Mouse (Mus musculus): ENCODE results near the gene Lamp1.

Gene Lamp1

DNA sequence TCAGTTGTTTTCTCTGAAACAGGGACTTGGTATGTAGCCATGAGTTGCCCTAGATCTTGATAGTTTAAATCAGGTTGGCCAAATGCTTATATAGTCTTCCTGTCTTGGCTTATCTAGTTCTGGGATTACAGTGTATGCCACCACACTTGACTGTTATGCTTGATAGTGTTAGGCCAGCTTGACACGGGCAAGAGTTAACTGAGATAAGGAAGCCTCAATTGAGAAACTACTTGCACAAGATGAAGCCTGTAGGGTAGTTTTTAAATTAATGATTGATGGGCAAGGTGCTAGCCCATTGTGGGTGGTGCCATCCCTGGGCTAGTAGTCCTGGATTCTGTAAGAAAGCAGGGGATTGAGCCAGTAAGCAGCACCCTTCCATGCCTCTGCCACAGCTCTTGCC lies 4.6 kb downstream of the Lamp1 start:
- no peak for DNase-seq (ENCODE audit: low read depth)

DNA sequence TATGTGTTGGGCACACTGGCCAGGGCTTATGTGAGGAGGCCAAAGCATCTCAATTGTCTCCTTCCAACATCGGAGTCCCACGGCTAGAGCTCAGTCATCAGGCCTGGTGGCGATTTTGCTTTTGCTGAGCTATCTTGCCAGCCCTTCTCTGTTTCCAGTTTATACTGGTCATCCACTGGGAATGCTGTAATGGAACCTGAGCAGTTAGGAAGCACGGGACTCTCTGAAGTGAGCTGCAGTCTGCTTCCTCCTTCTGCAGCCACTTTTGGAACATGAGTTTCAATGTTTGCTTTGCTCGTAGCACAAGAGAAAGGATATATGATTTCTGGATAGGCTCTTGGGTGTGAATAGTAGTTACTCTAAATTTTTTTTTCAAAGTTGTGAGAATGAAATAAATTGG lies 5.4 kb downstream of the Lamp1 start:
- no peak for DNase-seq (ENCODE audit: low read depth)

GRCm38 (mm10) chr8:13170510-13170909 lies 11.5 kb downstream of the Lamp1 start:
- no peak for DNase-seq (ENCODE audit: low read depth)

DNA sequence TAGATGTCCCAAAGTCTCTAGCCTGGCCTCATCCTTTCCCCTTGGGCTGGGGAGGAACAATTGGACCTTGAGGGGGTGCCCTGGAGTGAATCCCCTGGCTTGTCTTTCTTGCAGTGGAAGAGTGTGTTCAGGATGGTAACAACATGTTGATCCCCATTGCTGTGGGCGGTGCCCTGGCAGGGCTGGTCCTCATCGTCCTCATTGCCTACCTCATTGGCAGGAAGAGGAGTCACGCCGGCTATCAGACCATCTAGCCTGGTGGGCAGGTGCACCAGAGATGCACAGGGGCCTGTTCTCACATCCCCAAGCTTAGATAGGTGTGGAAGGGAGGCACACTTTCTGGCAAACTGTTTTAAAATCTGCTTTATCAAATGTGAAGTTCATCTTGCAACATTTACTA lies 15.3 kb downstream of the Lamp1 start:
- no peak for DNase-seq (ENCODE audit: low read depth)

- DNase-seq (ENCODE audit: low read depth) = no peak
Measured at GRCm38 (mm10) chr8:13174811-13175210, 15.8 kb downstream of the Lamp1 start.

GRCm38 (mm10) chr8:13175650-13176049 lies 16.7 kb downstream of the Lamp1 start:
- no peak for DNase-seq (ENCODE audit: low read depth)

DNA sequence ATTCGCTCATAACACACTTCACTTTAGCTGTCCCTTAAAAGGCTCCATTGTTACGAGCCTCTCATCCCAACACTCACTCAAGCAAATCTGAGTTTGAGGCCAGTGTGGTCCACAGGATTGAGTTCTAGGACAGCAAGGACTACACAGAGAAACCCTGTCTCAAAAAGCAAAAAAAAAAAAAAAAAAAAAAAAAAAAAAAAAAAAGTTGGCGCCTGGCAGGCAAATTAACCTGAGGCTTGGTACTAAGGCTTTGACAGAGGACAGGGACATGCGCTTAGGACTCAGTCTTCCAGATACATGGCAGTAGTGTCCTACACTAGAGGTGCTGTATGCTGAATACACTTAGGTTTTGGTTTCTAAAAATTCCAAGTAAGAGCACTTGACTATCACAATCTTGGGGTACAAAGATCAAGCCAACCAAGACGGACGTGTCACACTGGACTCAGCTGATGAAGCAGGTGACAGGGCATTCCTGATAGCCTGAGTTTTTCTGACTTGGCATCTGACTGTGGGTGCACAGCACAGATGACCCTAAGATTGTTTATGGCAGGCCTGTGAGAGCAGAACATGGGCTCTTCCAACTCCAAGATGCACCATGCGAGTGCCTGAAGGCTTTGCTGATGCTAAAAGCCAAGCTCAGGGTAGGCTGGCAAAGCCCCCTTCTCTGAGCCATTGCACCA lies 18.4 kb downstream of the Lamp1 start:
- no peak for DNase-seq (ENCODE audit: low read depth)

GRCm38 (mm10) chr8:13178137-13178536 lies 19.2 kb downstream of the Lamp1 start:
- DNase-seq (ENCODE audit: low read depth) = no peak

GRCm38 (mm10) chr8:13179482-13179881 lies 20.5 kb downstream of the Lamp1 start:
- DNase-seq (ENCODE audit: low read depth) = no peak

- DNase-seq (ENCODE audit: low read depth) = no peak
Measured at GRCm38 (mm10) chr8:13179948-13180347, 21.0 kb downstream of the Lamp1 start.

GRCm38 (mm10) chr8:13180408-13180807 lies 21.4 kb downstream of the Lamp1 start:
- no peak for DNase-seq (ENCODE audit: low read depth)

DNA sequence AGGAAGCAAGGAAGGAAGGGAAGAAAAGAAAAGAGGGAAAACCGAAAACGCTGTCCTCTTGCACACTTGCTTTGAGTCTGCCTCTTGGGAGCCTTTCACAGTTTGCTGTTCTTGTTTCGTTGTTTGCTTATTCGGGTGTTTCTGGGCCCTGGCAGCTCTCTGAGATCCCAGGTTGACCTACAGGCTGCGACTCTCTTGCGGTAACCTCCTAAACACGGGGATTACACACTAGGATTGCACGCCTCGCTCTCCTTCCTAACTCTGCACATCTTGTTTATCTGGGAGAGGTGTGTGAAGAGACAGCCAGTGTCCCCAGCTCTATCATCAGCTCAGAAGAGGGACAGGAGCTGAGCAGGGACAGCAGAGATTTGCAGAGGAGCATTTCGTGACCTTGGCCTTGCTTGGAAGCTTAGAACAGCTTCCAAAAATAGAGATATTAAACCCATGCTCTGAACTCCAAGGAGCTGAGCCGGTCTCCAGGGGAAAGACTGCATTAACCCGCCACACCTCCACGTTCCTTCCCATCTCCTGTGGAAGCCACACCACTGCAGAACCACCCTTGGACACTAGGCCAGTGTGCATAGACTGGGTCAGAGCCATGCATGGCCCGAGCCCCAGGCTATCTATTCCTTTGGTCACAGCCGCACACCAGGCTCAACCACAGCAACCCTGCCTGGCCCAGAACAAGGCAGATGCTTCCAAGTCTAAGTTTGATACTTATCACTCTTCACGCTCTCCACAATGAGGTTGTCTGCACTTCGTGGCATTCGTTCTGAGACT lies 22.1 kb downstream of the Lamp1 start:
- DNase-seq (ENCODE audit: low read depth) = no peak

- no peak for DNase-seq (ENCODE audit: low read depth)
Measured at GRCm38 (mm10) chr8:13181691-13181976, 22.7 kb downstream of the Lamp1 start.

DNA sequence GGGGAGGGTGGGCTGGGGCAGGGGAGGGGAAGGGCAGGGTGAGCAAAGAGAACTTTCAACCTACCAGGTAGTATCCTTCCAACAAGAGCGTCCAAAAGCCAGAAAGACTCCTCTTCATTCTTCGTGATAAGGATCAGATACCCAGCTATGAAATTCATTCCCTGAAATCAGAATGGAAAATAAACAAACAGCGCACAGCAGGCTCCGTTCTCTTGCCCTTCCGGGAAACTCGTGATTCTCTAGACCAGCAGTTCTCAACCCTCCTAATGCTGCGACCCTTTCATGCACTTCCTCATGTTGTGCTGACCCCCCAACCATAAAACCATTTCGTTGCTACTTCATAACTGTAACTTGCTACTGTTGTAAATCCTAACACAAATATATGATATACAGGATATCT lies 27.9 kb downstream of the Lamp1 start:
- no peak for DNase-seq (ENCODE audit: low read depth)

GRCm38 (mm10) chr8:13187229-13187628 lies 28.3 kb downstream of the Lamp1 start:
- no peak for DNase-seq (ENCODE audit: low read depth)

DNA sequence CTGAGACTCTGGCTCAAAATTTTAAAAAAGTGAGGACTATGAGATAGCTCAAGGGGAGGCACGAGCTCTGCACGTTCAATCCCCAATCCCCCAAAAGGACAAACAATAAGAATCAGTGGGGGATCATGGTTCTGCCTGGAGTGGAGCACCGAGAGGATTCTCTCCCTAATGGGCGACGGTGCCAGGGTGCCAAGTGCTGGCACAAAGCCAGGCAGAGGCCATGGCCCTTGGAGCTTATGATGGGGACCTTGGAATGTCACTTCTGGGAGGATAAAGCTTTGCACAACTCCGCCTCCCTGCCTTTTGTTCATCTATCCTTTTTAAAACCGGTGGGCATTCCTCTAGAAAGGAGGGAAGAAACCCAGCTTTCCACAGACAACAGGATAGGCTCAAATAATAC lies 28.7 kb downstream of the Lamp1 start:
- DNase-seq (ENCODE audit: low read depth) = no peak

GRCm38 (mm10) chr8:13188052-13188555 lies 29.1 kb downstream of the Lamp1 start:
- DNase-seq (ENCODE audit: low read depth) = no peak

DNA sequence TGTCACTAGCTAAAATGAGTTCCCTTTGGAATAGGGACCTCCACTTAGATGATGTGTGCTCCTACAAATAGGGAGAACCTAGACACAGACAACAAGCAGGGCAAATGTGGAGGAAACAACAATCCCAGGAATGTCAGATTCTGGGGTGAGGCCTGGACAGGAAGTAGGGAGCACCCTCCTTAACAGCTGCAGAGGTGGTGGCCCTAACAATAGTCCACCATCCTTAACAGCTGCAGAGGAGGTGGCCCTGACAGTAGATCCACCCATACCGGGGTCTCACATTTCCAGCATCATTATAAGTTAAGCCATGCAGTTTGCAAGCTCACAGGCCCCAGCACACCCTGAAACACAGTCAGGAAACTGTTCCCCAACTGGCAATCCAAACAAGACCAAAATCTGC lies 29.9 kb downstream of the Lamp1 start:
- no peak for DNase-seq (ENCODE audit: low read depth)

DNA sequence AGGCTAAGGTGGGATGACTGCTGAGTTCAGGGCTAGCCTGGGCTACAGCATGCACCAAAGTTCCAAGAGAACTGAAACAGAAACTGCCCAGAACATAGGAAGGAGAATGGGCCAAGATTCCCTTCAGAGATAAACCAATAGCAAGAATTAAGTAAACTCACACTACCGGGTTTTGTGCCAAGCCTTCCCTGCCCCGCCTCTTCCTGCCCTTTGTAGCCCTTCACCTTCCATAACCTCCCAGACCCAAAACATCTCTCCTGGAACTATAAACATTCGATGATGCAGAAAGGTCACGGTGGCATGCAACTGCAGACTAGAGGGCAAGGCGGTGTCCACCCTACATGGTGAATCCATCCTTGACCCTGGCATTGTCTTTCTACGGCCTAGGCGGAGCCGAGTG lies 31.3 kb downstream of the Lamp1 start:
- DNase-seq (ENCODE audit: low read depth) = no peak

GRCm38 (mm10) chr8:13194818-13195217 lies 35.9 kb downstream of the Lamp1 start:
- no peak for DNase-seq (ENCODE audit: low read depth)

GRCm38 (mm10) chr8:13197493-13197892 lies 38.5 kb downstream of the Lamp1 start:
- DNase-seq (ENCODE audit: low read depth) = no peak

- no peak for DNase-seq (ENCODE audit: low read depth)
Measured at GRCm38 (mm10) chr8:13199385-13200061, 40.6 kb downstream of the Lamp1 start.
